Mouse (Mus musculus) embryonic facial prominence, embryonic 14.5 days (tissue): Measurements from ENCODE around the gene Sdf2l1. TPM values are rescaled to one million over a fixed set of nuclear protein-coding genes. Genes with fewer than 3 reads are reported as not detected.

Source experiments
- ATAC-seq: fragments of 200-750 bp; cut with Nextera tagmentation; 2 replicates; pipeline ENCODE4 v1.8.0; 2017; ENCODE audit warnings: low read depth, moderate number of reproducible peaks, moderate TSS enrichment
- DNase-seq: peaks from one replicate; pipeline ENCODE4 v3.0.0-alpha.2; 2015; ENCODE audit warnings: low spot score
- H3K27ac ChIP-seq: fragments of 300-500 bp; sonication (generic); replicated peaks from 2 replicates; pipeline ENCODE4 v1.5.1; 2014; ENCODE audit warnings: low read depth, mild to moderate bottlenecking, low read length, moderate library complexity
- H3K27me3 ChIP-seq: fragments of 300-500 bp; sonication (generic); replicated peaks from 2 replicates; pipeline ENCODE4 v1.6.1; 2014; ENCODE audit warnings: low read length; ENCODE audit not compliant: control insufficient read depth, insufficient read depth
- H3K36me3 ChIP-seq: fragments of 300-500 bp; sonication (generic); 2 replicates; pipeline ENCODE4 v1.6.1; 2014; ENCODE audit warnings: low read length, mixed read lengths; ENCODE audit not compliant: control insufficient read depth, insufficient read depth
- H3K4me1 ChIP-seq: fragments of 300-500 bp; sonication (generic); 2 replicates; pipeline ENCODE4 v1.6.1; 2014; ENCODE audit warnings: antibody characterized with exemption, low read length; ENCODE audit not compliant: control insufficient read depth, insufficient read depth
- H3K4me2 ChIP-seq: fragments of 300-500 bp; sonication (generic); 2 replicates; pipeline ENCODE4 v1.6.1; 2014; ENCODE audit warnings: low read depth, mild to moderate bottlenecking, low read length, moderate library complexity, mixed read lengths
- H3K4me3 ChIP-seq: fragments of 300-500 bp; sonication (generic); 2 replicates; pipeline ENCODE4 v1.5.1; 2014; ENCODE audit warnings: low read depth, mild to moderate bottlenecking, low read length
- H3K9ac ChIP-seq: fragments of 300-500 bp; sonication (generic); 2 replicates; pipeline ENCODE4 v1.6.1; 2014; ENCODE audit warnings: low read depth, mild to moderate bottlenecking, low read length, moderate library complexity, mixed read lengths
- H3K9me3 ChIP-seq: fragments of 300-500 bp; sonication (generic); 2 replicates; pipeline ENCODE4 v1.6.1; 2016; ENCODE audit warnings: low read length; ENCODE audit not compliant: control insufficient read depth
- WGBS: fragments of 180-500 bp; shearing (Covaris S2); extraction: QIAGEN DNeasy Blood & Tissue Kit; methylation state at CpG from one replicate; pipeline ENCODE4 v1.1.7; 2014; 5-methylcytosine and 5-hydroxymethylcytosine counted together
- polyA plus RNA-seq: library from polyadenylated mRNA; unstranded; fragments of >200 nt; fragmentation: Nextera tagmentation; extraction: Ambion mirVana; gene quantifications from 2 replicates; pipeline ENCODE4 v1.2.1, GENCODE M21; 2014

Sdf2l1 gene
- polyA plus RNA-seq, 1 experiment from 2014 or later = 47.8 TPM

- Histone ChIP-seq H3K4me2 (peak within 1 kb of the TSS; percentile 68), H3K9me3 (no peaks in the 10 kb centered on the region), H3K36me3 (peaks cover 33% of the 10 kb centered on the region), H3K9ac (peak within 1 kb of the TSS; percentile 82), H3K4me1 (peaks cover 8% of the 10 kb centered on the region; the same call in 1 of the 2 replicates), H3K27ac (no peak within 1 kb of the TSS), H3K4me3 (peak within 1 kb of the TSS; percentile 89), H3K27me3 (no peaks in the 10 kb centered on the region)
- ATAC-seq (peak; percentile 83), DNase-seq (peak; percentile 92)
- WGBS = 9% methylated on average over 38 of the region's 38 CpGs
Measured at GRCm38 (mm10) chr16:17110771-17111743, 21.1 kb downstream of the Sdf2l1 start, which contains the start of gene Ppil2. Gene Ppil2, minus strand, starts transcription at chr16:17111257.

- peaks cover 71% of the 10 kb centered on the region for H3K36me3 ChIP-seq
- ATAC-seq = no peak
Measured at GRCm38 (mm10) chr16:17104600-17104999, 27.6 kb downstream of the Sdf2l1 start.

DNA sequence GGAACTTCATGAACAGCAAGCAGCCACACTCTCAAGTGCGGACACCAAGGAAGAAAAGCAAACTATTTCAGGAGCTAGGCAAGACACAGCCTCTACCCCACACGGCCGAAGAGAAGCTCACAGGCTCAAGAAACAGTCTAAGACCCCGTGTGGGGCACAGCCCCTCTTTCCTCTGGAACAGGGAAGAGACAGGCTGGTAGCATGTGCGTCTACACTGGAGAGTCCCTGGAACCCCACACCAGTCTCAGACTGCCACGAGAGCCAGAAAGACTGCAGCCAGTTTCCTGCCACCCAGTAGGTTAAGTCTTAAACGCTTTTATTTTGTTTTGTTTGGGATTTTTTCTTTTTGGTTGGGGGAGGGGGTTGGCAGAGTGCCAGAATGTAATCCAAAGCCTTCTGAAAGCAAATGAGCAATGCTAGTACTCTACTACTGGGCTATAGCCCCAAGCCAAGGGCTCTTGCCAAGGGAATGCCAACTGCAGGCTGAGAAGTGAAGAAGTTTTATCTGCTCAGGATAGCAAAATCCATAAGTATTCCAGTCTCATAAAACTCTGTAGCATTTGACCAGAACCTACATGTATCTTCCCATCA lies 29.5 kb downstream of the Sdf2l1 start:
- Histone ChIP-seq H3K9ac (no peak overlapping the region), H3K27ac (peak overlapping the region; percentile 10), H3K36me3 (peaks cover 82% of the 10 kb centered on the region), H3K4me1 (peaks cover 5% of the 10 kb centered on the region; the same call in 1 of the 2 replicates), H3K9me3 (no peaks in the 10 kb centered on the region), H3K4me3 (no peak overlapping the region), H3K4me2 (no peak overlapping the region), H3K27me3 (no peaks in the 10 kb centered on the region)
- WGBS = 47% methylated on average over 7 of the region's 7 CpGs
- ATAC-seq (no peak; the same call in 1 of the 2 replicates), DNase-seq (peak; percentile 26)

More at GRCm38 (mm10) chr16:17104600-17104999, 27.6 kb downstream of the Sdf2l1 start:
- Histone ChIP-seq H3K9ac (no peak overlapping the region), H3K27me3 (no peaks in the 10 kb centered on the region), H3K4me2 (no peak overlapping the region), H3K4me3 (no peak overlapping the region), H3K4me1 (peaks cover 5% of the 10 kb centered on the region; the same call in 1 of the 2 replicates), H3K9me3 (no peaks in the 10 kb centered on the region), H3K27ac (no peak overlapping the region)
- peak; percentile 22 for DNase-seq
- WGBS = 80% methylated on average over 4 of the region's 4 CpGs

DNA sequence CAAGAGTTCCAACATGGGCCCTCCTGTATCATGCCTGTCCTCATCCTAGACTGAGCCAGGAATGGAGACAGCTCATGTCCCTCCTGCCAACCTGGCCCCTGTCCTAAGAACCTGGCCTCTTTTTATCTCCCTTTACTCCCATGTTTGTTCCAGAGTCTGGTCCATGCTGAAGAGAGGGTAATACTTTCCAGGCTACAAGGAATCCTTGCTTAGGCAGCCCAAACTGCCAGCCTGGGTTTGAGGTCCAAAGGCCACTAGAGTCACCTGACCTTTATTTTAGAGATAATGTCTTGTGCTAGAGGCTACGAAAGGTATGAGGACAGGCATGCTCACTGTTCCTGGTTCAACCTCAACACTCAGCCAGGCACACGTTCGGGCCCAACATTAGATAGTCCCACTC lies 35.2 kb downstream of the Sdf2l1 start:
- no peak overlapping the region for H3K9ac ChIP-seq
- H3K27ac ChIP-seq = no peak overlapping the region
- no peak overlapping the region for H3K4me2 ChIP-seq
- ATAC-seq (no peak), DNase-seq (no peak)
- no peaks in the 10 kb centered on the region for H3K4me1 ChIP-seq
- WGBS = 98% methylated on average over 3 of the region's 3 CpGs
- no peaks in the 10 kb centered on the region for H3K27me3 ChIP-seq
- no peaks in the 10 kb centered on the region for H3K9me3 ChIP-seq
- peaks cover 90% of the 10 kb centered on the region for H3K36me3 ChIP-seq
- no peak overlapping the region for H3K4me3 ChIP-seq

DNA sequence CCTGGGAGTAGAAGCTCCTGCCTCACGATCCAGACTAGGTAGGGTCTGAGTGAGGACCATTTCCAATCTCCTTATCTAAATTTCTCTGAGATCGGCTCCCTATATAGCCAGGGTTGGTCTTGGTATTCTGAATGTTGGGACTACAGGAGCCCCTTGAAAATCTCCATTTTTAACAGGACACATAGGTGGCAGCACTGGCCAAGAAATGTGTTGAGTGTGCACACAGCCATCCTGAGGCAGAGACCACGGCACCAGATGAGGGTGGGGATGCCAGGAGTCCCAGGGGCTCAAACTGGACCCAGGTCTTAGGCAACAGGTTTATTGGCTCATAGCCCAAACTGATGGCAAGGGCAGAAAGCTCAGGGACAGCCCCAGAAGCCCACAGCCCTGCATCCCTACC lies 43.8 kb downstream of the Sdf2l1 start:
- DNase-seq = peak; percentile 24
- no peak overlapping the region for H3K27ac ChIP-seq

DNA sequence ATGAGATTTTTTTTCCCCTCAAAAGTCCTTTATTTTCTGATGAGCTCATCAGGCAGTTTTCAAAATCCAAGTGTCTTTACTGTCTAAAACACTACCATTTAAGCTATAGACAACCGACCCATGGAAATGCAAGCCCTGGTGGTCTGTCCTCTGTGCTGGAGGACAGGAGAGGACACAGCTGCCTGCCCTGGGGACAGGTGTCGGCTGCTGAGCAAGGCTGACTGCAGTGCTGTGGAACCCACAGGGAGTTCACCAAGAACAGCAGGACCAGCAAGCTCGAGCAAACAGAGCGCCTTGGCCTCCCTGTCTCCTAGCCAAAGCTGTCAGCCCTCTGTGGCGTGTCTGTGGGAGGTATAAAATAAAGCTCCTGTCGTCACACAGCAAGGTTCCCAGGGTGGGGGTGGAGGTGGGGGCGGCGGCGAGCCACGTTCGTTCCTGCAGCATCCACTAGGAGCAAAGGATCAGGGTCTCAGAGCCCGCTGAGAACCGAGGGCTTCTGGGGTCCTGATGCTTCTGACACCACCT lies 45.5 kb downstream of the Sdf2l1 start:
- no peak overlapping the region for H3K4me2 ChIP-seq
- H3K27me3 ChIP-seq = no peaks in the 10 kb centered on the region
- ATAC-seq (no peak), DNase-seq (no peak)
- WGBS = 71% methylated on average over 13 of the region's 13 CpGs
- H3K4me1 ChIP-seq = no peaks in the 10 kb centered on the region
- H3K4me3 ChIP-seq = no peak overlapping the region
- H3K9ac ChIP-seq = no peak overlapping the region
- no peak overlapping the region for H3K27ac ChIP-seq
- H3K36me3 ChIP-seq = peaks cover 98% of the 10 kb centered on the region
- no peaks in the 10 kb centered on the region for H3K9me3 ChIP-seq

More for the DNA sequence above, 43.8 kb downstream of the Sdf2l1 start:
- H3K9ac ChIP-seq = no peak overlapping the region
- no peak overlapping the region for H3K4me2 ChIP-seq
- no peaks in the 10 kb centered on the region for H3K9me3 ChIP-seq
- peaks cover 98% of the 10 kb centered on the region for H3K36me3 ChIP-seq
- no peaks in the 10 kb centered on the region for H3K27me3 ChIP-seq
- no peak overlapping the region for H3K4me3 ChIP-seq
- WGBS = 62% methylated on average over 3 of the region's 3 CpGs
- H3K4me1 ChIP-seq = no peaks in the 10 kb centered on the region
- ATAC-seq = no peak

GRCm38 (mm10) chr16:17086241-17086640 lies 45.9 kb downstream of the Sdf2l1 start:
- Histone ChIP-seq H3K4me2 (no peak overlapping the region), H3K4me1 (no peaks in the 10 kb centered on the region), H3K9ac (no peak overlapping the region), H3K9me3 (no peaks in the 10 kb centered on the region), H3K4me3 (no peak overlapping the region), H3K36me3 (peaks cover 94% of the 10 kb centered on the region), H3K27me3 (no peaks in the 10 kb centered on the region), H3K27ac (no peak overlapping the region)
- 85% methylated on average over 3 of the region's 3 CpGs for WGBS
- ATAC-seq = no peak
- DNase-seq = no peak

DNA sequence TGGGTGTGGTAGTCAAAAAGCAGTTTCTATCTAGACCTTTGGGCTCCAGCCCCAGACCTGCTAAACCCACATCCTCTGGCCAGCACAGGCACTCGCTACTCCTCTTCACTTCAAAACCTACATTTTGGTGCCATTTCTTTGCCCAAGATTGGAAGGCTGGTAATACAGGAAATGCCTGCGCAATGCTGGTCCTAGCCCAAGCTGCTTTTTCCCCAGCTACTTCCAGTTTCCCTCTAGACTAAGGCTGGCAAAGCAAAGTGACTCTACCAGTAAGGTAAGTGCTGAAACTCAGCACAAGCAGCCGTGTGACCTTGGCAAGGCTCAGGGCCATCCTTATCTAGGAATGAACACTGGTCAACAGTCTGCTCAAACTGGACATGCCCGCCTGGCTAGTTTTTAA lies 46.5 kb downstream of the Sdf2l1 start:
- ATAC-seq (no peak), DNase-seq (no peak)
- H3K9me3 ChIP-seq = no peaks in the 10 kb centered on the region
- H3K27me3 ChIP-seq = no peaks in the 10 kb centered on the region
- H3K4me2 ChIP-seq = no peak overlapping the region
- H3K4me3 ChIP-seq = no peak overlapping the region
- peaks cover 88% of the 10 kb centered on the region for H3K36me3 ChIP-seq
- no peak overlapping the region for H3K27ac ChIP-seq
- WGBS = 84% methylated on average over 4 of the region's 4 CpGs
- no peaks in the 10 kb centered on the region for H3K4me1 ChIP-seq
- no peak overlapping the region for H3K9ac ChIP-seq
